Mouse (Mus musculus) spleen, adult 2 months (tissue): ENCODE measurements around the gene Plscr4. TPM values are rescaled to one million over a fixed set of nuclear protein-coding genes. Genes with fewer than 3 reads are reported as not detected.

Experiments
- DNase-seq, 2 experiments: peaks; one replicate each; pipeline versions ENCODE4 v3.0.0 to v3.0.0-alpha.2; 2012 to 2021; ENCODE audit warnings: low spot score in 2 of 2, low read depth in 1 of 2
- H3K27ac ChIP-seq: fragments of 200-500 bp; 2 replicates; pipeline ENCODE4 v1.5.1; 2012; ENCODE audit warnings: low read length, inconsistent platforms; ENCODE audit not compliant: insufficient read depth
- H3K27me3 ChIP-seq: fragments of 200-500 bp; 2 replicates; pipeline ENCODE4 v1.6.1; 2012; ENCODE audit warnings: mild to moderate bottlenecking, moderate library complexity, low read length, inconsistent platforms; ENCODE audit not compliant: control insufficient read depth, insufficient read depth
- H3K36me3 ChIP-seq: fragments of 200-500 bp; 2 replicates; pipeline ENCODE4 v1.6.1; 2012; ENCODE audit warnings: mild to moderate bottlenecking, low read length, inconsistent platforms; ENCODE audit not compliant: control insufficient read depth, insufficient read depth
- H3K4me1 ChIP-seq: fragments of 200-500 bp; 2 replicates; pipeline ENCODE4 v1.6.1; 2011; ENCODE audit warnings: inconsistent platforms; ENCODE audit not compliant: control insufficient read depth, insufficient read depth, insufficient read length
- H3K4me3 ChIP-seq: fragments of 200-500 bp; 2 replicates; pipeline ENCODE4 v1.5.1; 2011; ENCODE audit warnings: mild to moderate bottlenecking, inconsistent platforms; ENCODE audit not compliant: insufficient read depth, insufficient read length; ENCODE audit errors: extremely low read depth
- CTCF ChIP-seq: fragments of 200-500 bp; IDR thresholded peaks from 2 replicates; pipeline ENCODE4 v1.5.1; 2011; ENCODE audit warnings: mild to moderate bottlenecking, inconsistent platforms; ENCODE audit not compliant: insufficient read depth, insufficient read length, insufficient replicate concordance; ENCODE audit errors: extremely low read depth
- POLR2A ChIP-seq: fragments of 200-500 bp; IDR thresholded peaks from 2 replicates; pipeline ENCODE4 v1.6.1; 2011; ENCODE audit warnings: low read depth, low read length, inconsistent platforms
- WGBS: fragments of 180-500 bp; shearing (Covaris S2); methylation state at CpG from one replicate; pipeline ENCODE4 v1.1.7; 2018; 5-methylcytosine and 5-hydroxymethylcytosine counted together
- polyA plus RNA-seq: library from polyadenylated mRNA; depleted of rRNA; stranded (reverse); fragments of >200 nt; gene quantifications from 2 replicates; pipeline ENCODE4 v1.2.3, GENCODE M21; 2012

Plscr4 gene
- polyA plus RNA-seq, 1 experiment, result 5.8 TPM

GRCm38 (mm10) chr9:92481663-92482062 is 24.5 kb downstream of the Plscr4 start:
- DNase-seq, result no peak
- no peak overlapping the region for H3K4me3 ChIP-seq
- no peaks in the 10 kb centered on the region for H3K27me3 ChIP-seq
- no peak overlapping the region for H3K27ac ChIP-seq
- H3K4me1 ChIP-seq, result no peaks in the 10 kb centered on the region
- 75% methylated on average over 2 of the region's 2 CpGs for WGBS
- H3K36me3 ChIP-seq, result no peaks in the 10 kb centered on the region
- TF ChIP-seq CTCF, result no peak
- no peak for TF ChIP-seq POLR2A

DNA sequence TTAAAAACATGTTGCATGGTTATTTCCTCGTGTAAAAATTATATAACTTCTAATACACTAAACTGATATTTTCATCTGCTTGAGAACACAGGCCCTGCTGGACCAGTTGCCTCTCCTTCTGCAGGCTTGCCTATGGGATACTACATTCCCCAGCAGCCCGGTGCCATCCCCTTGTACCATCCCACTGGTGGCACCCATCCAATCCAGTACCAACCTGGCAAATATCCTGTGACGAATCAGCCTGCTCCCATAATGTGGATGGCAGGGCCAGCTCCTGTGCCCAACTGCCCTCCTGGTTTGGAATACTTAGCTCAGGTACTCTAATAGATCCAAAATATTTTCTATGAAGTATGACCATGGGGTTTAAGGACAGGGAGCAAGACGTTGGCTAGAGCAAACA is 25.4 kb downstream of the Plscr4 start:
- Histone ChIP-seq H3K4me1 (no peaks in the 10 kb centered on the region), H3K36me3 (no peaks in the 10 kb centered on the region), H3K4me3 (no peak overlapping the region), H3K27ac (no peak overlapping the region), H3K27me3 (no peaks in the 10 kb centered on the region)
- no peak for DNase-seq
- 89% methylated on average over 4 of the region's 4 CpGs for WGBS
- TF ChIP-seq POLR2A, result no peak
- no peak for TF ChIP-seq CTCF

DNA sequence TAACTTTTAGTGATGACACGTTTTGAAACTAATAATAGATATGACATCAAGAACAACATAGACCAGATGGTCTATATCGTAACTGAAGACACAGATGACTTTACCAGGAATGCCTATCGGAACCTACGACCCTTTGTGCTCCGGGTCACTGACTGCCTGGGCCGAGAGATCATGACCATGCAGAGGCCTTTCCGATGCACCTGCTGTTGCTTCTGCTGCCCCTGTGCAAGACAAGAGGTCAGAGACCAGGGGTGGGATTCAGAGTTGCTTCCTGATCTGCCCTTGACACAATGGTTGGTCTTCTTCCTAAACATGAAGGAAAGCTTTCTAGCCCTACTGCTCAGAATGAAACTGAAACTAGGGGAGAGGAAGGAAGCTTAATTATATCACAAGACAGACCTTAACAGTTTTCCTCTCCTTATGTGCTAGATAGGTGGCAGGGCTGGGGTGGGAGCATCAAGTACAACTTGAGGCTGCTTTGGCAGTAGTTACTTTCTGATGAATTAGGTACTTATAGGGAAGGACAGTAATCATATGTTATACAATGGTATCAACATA is 27.6 kb downstream of the Plscr4 start:
- DNase-seq, result no peak
- Histone ChIP-seq H3K4me3 (no peak overlapping the region), H3K4me1 (no peaks in the 10 kb centered on the region), H3K27ac (no peak overlapping the region), H3K36me3 (no peaks in the 10 kb centered on the region), H3K27me3 (no peaks in the 10 kb centered on the region)
- TF ChIP-seq CTCF, result no peak
- no peak for TF ChIP-seq POLR2A
- WGBS, result 86% methylated on average over 7 of the region's 7 CpGs

GRCm38 (mm10) chr9:92489857-92490256 is 32.7 kb downstream of the Plscr4 start:
- 75% methylated on average over 7 of the region's 7 CpGs for WGBS
- TF ChIP-seq CTCF, result no peak
- TF ChIP-seq POLR2A, result no peak
- no peak overlapping the region for H3K4me3 ChIP-seq

DNA sequence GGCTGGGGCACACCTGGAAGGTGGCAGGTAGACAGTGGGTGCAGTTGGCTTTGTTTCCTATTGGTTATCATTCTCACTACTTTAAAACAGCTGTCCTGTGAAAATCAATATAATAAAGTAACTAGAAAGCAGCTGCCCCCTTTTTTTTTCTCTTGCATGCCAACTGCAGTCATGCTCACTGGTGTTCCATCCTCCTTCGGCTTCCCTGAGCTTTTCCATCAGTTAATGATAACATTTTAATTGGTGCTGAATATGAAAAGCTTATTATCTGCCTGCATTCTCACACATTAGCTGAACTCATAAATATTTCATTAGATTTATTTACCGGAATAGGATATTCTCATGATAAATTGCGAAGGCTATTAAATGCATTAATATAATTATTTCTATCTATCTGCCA is 33.1 kb downstream of the Plscr4 start:
- Histone ChIP-seq H3K27me3 (no peaks in the 10 kb centered on the region), H3K36me3 (no peaks in the 10 kb centered on the region), H3K4me3 (no peak overlapping the region), H3K27ac (no peak overlapping the region), H3K4me1 (no peaks in the 10 kb centered on the region)
- 88% methylated on average over 3 of the region's 3 CpGs for WGBS
- TF ChIP-seq POLR2A (no peak), CTCF (no peak)
- DNase-seq, result no peak

More at GRCm38 (mm10) chr9:92489857-92490256, 32.7 kb downstream of the Plscr4 start:
- Histone ChIP-seq H3K27me3 (no peaks in the 10 kb centered on the region), H3K27ac (no peak overlapping the region), H3K36me3 (no peaks in the 10 kb centered on the region), H3K4me1 (no peaks in the 10 kb centered on the region)
- no peak for DNase-seq

- H3K27ac ChIP-seq, result no peak overlapping the region
- TF ChIP-seq POLR2A, result no peak
- TF ChIP-seq CTCF, result no peak
- DNase-seq, result no peak
- no peaks in the 10 kb centered on the region for H3K36me3 ChIP-seq
- WGBS, result 72% methylated on average over 2 of the region's 2 CpGs
- H3K4me3 ChIP-seq, result no peak overlapping the region
- no peaks in the 10 kb centered on the region for H3K4me1 ChIP-seq
- H3K27me3 ChIP-seq, result no peaks in the 10 kb centered on the region
Measured at GRCm38 (mm10) chr9:92491274-92491673, 34.1 kb downstream of the Plscr4 start.

GRCm38 (mm10) chr9:92499710-92500410 is 42.7 kb downstream of the Plscr4 start:
- DNase-seq, result peak; percentile 3 to 63
- Histone ChIP-seq H3K27ac (no peak overlapping the region), H3K4me1 (no peaks in the 10 kb centered on the region), H3K36me3 (no peaks in the 10 kb centered on the region), H3K4me3 (no peak overlapping the region), H3K27me3 (no peaks in the 10 kb centered on the region)
- WGBS, result 38% methylated on average over 12 of the region's 12 CpGs
- peak; percentile 34; the same call in 1 of the 2 replicates for TF ChIP-seq CTCF
- TF ChIP-seq POLR2A, result no peak
